Mouse (Mus musculus) embryonic fibroblast, embryonic 13.5 days (primary cell): ENCODE measurements around the gene Osr1. TPM values are rescaled to one million over a fixed set of nuclear protein-coding genes. Genes with fewer than 3 reads are reported as not detected.

ENCODE experiments used
- H3K27ac ChIP-seq: 2 replicates; pipeline ENCODE4 v1.5.1; 2012; ENCODE audit warnings: low read length, control low read depth, inconsistent platforms; ENCODE audit not compliant: insufficient read depth
- H3K4me1 ChIP-seq: 2 replicates; pipeline ENCODE4 v1.6.1; 2011; ENCODE audit warnings: low read length; ENCODE audit not compliant: control insufficient read depth, insufficient read depth
- H3K4me3 ChIP-seq: 2 replicates; pipeline ENCODE4 v1.5.1; 2011; ENCODE audit warnings: mild to moderate bottlenecking, control low read depth, low read length; ENCODE audit not compliant: insufficient read depth
- CTCF ChIP-seq: IDR thresholded peaks from 2 replicates; pipeline ENCODE4 v1.5.1; 2011; ENCODE audit warnings: mild to moderate bottlenecking, control low read depth, low read length, moderate library complexity, borderline replicate concordance; ENCODE audit not compliant: insufficient read depth
- POLR2A ChIP-seq: IDR thresholded peaks from 2 replicates; pipeline ENCODE4 v1.6.1; 2011; ENCODE audit warnings: low read depth, mild to moderate bottlenecking, control low read depth, low read length, moderate library complexity
- polyA plus RNA-seq: library from polyadenylated mRNA; stranded (reverse); fragments of >200 nt; gene quantifications from 2 replicates; pipeline ENCODE4 v1.2.4, GENCODE M21; 2011; ENCODE audit warnings: low read depth; ENCODE audit not compliant: missing spikeins, insufficient read length

The Osr1 gene
- polyA plus RNA-seq, result 27.0 and 44.7 TPM in 2 replicates

- H3K4me3 ChIP-seq, result peak within 1 kb of the TSS; percentile 61
- TF ChIP-seq CTCF, result no peak
- no peak; the same call in 1 of the 2 replicates for TF ChIP-seq POLR2A
- H3K4me1 ChIP-seq, result peaks cover 5% of the 10 kb centered on the region
- H3K27ac ChIP-seq, result no peak within 1 kb of the TSS
Observed at GRCm38 (mm10) chr12:9569971-9570370, at the start of gene Osr1. TSS of gene Osr1 (plus strand) at chr12:9570116.

GRCm38 (mm10) chr12:9550328-9550727, 19.6 kb upstream of the Osr1 start:
- Histone ChIP-seq H3K27ac (no peak overlapping the region), H3K4me1 (no peaks in the 10 kb centered on the region), H3K4me3 (no peak overlapping the region)
- no peak for TF ChIP-seq POLR2A
- no peak for TF ChIP-seq CTCF

GRCm38 (mm10) chr12:9564956-9565355, 5.0 kb upstream of the Osr1 start:
- Histone ChIP-seq H3K4me3 (no peak overlapping the region), H3K4me1 (peaks cover 3% of the 10 kb centered on the region; the same call in 1 of the 2 replicates), H3K27ac (no peak overlapping the region)
- TF ChIP-seq CTCF, result no peak

GRCm38 (mm10) chr12:9570496-9570995, 630 bp downstream of the Osr1 start:
- Histone ChIP-seq H3K4me1 (peaks cover 2% of the 10 kb centered on the region; the same call in 1 of the 2 replicates), H3K27ac (no peak overlapping the region), H3K4me3 (peak overlapping the region; percentile 61)
- TF ChIP-seq CTCF, result no peak
- no peak; the same call in 1 of the 2 replicates for TF ChIP-seq POLR2A

GRCm38 (mm10) chr12:9571276-9571940, 1.5 kb downstream of the Osr1 start:
- Histone ChIP-seq H3K4me3 (no peak overlapping the region), H3K27ac (no peak overlapping the region), H3K4me1 (peaks cover 2% of the 10 kb centered on the region; the same call in 1 of the 2 replicates)
- TF ChIP-seq POLR2A (no peak), CTCF (no peak)

GRCm38 (mm10) chr12:9572022-9572421, 2.1 kb downstream of the Osr1 start:
- Histone ChIP-seq H3K27ac (no peak overlapping the region), H3K4me1 (peaks cover 2% of the 10 kb centered on the region; the same call in 1 of the 2 replicates), H3K4me3 (no peak overlapping the region)
- TF ChIP-seq CTCF (no peak), POLR2A (no peak)

GRCm38 (mm10) chr12:9573682-9574081, 3.8 kb downstream of the Osr1 start:
- Histone ChIP-seq H3K4me3 (peak overlapping the region; percentile 17; the same call in 1 of the 2 replicates), H3K27ac (0 out of 2 replicates have a peak overlapping the region, but pooled peaks have one; percentile 8), H3K4me1 (peaks cover 7% of the 10 kb centered on the region; the same call in 1 of the 2 replicates)
- TF ChIP-seq CTCF (no peak), POLR2A (no peak)

GRCm38 (mm10) chr12:9574244-9574871, 4.4 kb downstream of the Osr1 start:
- H3K27ac ChIP-seq, result peak overlapping the region; percentile 48
- H3K4me3 ChIP-seq, result peak overlapping the region; percentile 67
- TF ChIP-seq CTCF (no peak), POLR2A (peak; percentile 88)
- peaks cover 7% of the 10 kb centered on the region; the same call in 1 of the 2 replicates for H3K4me1 ChIP-seq

- no peak for TF ChIP-seq POLR2A
- no peak for TF ChIP-seq CTCF
- Histone ChIP-seq H3K4me1 (peaks cover 10% of the 10 kb centered on the region; the same call in 1 of the 2 replicates), H3K4me3 (peak overlapping the region; percentile 67), H3K27ac (no peak overlapping the region; the same call in 1 of the 2 replicates)
Observed at GRCm38 (mm10) chr12:9575158-9576042, 5.5 kb downstream of the Osr1 start.
